Mouse (Mus musculus): ENCODE measurements around the gene Insig2. TPM values are rescaled to one million over a fixed set of nuclear protein-coding genes. Genes with fewer than 3 reads are reported as not detected.

Gene Insig2
- polyA plus RNA-seq, 1 experiment from 2014 or later = 38.9 TPM

- H3K4me2 ChIP-seq (replicated peaks; ENCODE audit: low read depth) = no peak overlapping the region
- H3K27ac ChIP-seq (ENCODE audit: low read depth, low read length) = no peak overlapping the region
- no peak for ATAC-seq
- H3K9me3 ChIP-seq (ENCODE audit: control insufficient read depth) = no peaks in the 10 kb centered on the region
- no peaks in the 10 kb centered on the region for H3K4me1 ChIP-seq (replicated peaks; ENCODE audit: control insufficient read depth, insufficient read depth, low read length)
- no peak overlapping the region for H3K9ac ChIP-seq (ENCODE audit: low read depth, low read length)
- 67% methylated on average over 3 of the region's 3 CpGs for WGBS
- TF ChIP-seq CTCF (IDR thresholded peaks at IDR 0.05; ENCODE audit: low read depth) = no peak
- H3K36me3 ChIP-seq (ENCODE audit: control insufficient read depth, insufficient read depth) = no peaks in the 10 kb centered on the region
- H3K27me3 ChIP-seq (replicated peaks; ENCODE audit: control insufficient read depth, insufficient read depth, low read length) = no peaks in the 10 kb centered on the region
- H3K4me3 ChIP-seq (ENCODE audit: low read depth, low read length) = no peak overlapping the region
Observed at GRCm38 (mm10) chr1:121278370-121278769, 54.0 kb downstream of the Insig2 start.

GRCm38 (mm10) chr1:121277466-121277865 is 54.9 kb downstream of the Insig2 start:
- Histone ChIP-seq H3K4me3 (ENCODE audit: low read depth, low read length) (no peak overlapping the region), H3K27me3 (replicated peaks; ENCODE audit: control insufficient read depth, insufficient read depth, low read length) (no peaks in the 10 kb centered on the region), H3K27ac (ENCODE audit: low read depth, low read length) (no peak overlapping the region), H3K9me3 (ENCODE audit: control insufficient read depth) (no peaks in the 10 kb centered on the region), H3K36me3 (ENCODE audit: control insufficient read depth, insufficient read depth) (no peaks in the 10 kb centered on the region), H3K9ac (ENCODE audit: low read depth, low read length) (no peak overlapping the region), H3K4me1 (replicated peaks; ENCODE audit: control insufficient read depth, insufficient read depth, low read length) (no peaks in the 10 kb centered on the region), H3K4me2 (replicated peaks; ENCODE audit: low read depth) (no peak overlapping the region)
- 88% methylated on average over 4 of the region's 4 CpGs for WGBS
- ATAC-seq = no peak
- no peak for TF ChIP-seq CTCF (IDR thresholded peaks at IDR 0.05; ENCODE audit: low read depth)

DNA sequence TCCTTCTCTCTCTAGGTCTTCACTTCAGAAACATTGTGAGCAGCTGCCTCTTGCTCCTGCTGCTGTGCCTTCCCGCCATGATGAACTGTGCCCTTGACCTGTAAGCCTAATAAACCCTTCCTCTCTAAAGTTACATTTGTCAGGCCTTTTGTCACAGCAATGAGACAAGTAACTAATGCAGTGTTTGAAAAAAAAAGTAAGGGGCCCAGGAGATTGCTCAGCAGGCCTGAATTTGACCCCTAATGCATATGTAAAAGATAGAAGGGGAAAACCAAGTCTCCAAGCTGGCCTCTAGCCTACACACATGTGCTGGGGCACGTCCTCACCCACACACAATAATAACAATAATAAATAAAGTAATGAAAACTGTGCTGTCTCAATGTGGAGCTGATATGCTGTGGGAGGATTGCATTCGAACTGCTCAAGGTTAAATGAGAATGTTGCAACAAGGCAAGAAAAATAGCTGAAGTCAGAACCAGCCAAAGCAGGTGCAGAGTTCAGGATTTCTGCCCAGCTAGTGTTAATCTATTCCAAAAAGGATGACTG is 56.4 kb downstream of the Insig2 start:
- Histone ChIP-seq H3K36me3 (ENCODE audit: control insufficient read depth, insufficient read depth) (no peaks in the 10 kb centered on the region), H3K4me1 (replicated peaks; ENCODE audit: control insufficient read depth, insufficient read depth, low read length) (no peaks in the 10 kb centered on the region), H3K4me2 (replicated peaks; ENCODE audit: low read depth) (no peak overlapping the region), H3K9ac (ENCODE audit: low read depth, low read length) (no peak overlapping the region), H3K9me3 (ENCODE audit: control insufficient read depth) (no peaks in the 10 kb centered on the region), H3K27ac (ENCODE audit: low read depth, low read length) (no peak overlapping the region), H3K27me3 (replicated peaks; ENCODE audit: control insufficient read depth, insufficient read depth, low read length) (no peaks in the 10 kb centered on the region), H3K4me3 (ENCODE audit: low read depth, low read length) (no peak overlapping the region)
- TF ChIP-seq CTCF (IDR thresholded peaks at IDR 0.05; ENCODE audit: low read depth) = no peak
- no peak for ATAC-seq
- WGBS = 67% methylated on average over 3 of the region's 3 CpGs

- no peak overlapping the region for H3K9ac ChIP-seq (ENCODE audit: low read depth, low read length)
- H3K4me2 ChIP-seq (replicated peaks; ENCODE audit: low read depth) = no peak overlapping the region
- H3K27me3 ChIP-seq (replicated peaks; ENCODE audit: control insufficient read depth, insufficient read depth, low read length) = no peaks in the 10 kb centered on the region
- H3K27ac ChIP-seq (ENCODE audit: low read depth, low read length) = no peak overlapping the region
- H3K9me3 ChIP-seq (ENCODE audit: control insufficient read depth) = no peaks in the 10 kb centered on the region
- ATAC-seq = no peak
- H3K4me1 ChIP-seq (replicated peaks; ENCODE audit: control insufficient read depth, insufficient read depth, low read length) = no peaks in the 10 kb centered on the region
- WGBS = 68% methylated on average over 9 of the region's 9 CpGs
- no peak for TF ChIP-seq CTCF (IDR thresholded peaks at IDR 0.05; ENCODE audit: low read depth)
- no peak overlapping the region for H3K4me3 ChIP-seq (ENCODE audit: low read depth, low read length)
- no peaks in the 10 kb centered on the region for H3K36me3 ChIP-seq (ENCODE audit: control insufficient read depth, insufficient read depth)
Observed at GRCm38 (mm10) chr1:121260171-121260741, 72.1 kb downstream of the Insig2 start.

Other genes with a start within 250 kb of the Insig2 start
- 8.2 and 10.1 TPM in 2 replicates for gene Ccdc93, start 98.5 kb upstream of the Insig2 start, polyA plus RNA-seq (2015; fragmentation: Nextera tagmentation; extraction: Ambion mirVana)
- gene Htr5b, start 195.9 kb upstream of the Insig2 start, polyA plus RNA-seq (2015; fragmentation: Nextera tagmentation; extraction: Ambion mirVana) = not detected in 2 replicates
- gene Ddx18, start 235.4 kb upstream of the Insig2 start, polyA plus RNA-seq (2015; fragmentation: Nextera tagmentation; extraction: Ambion mirVana) = 40.7 and 41.4 TPM in 2 replicates